ENCODE assay signal across 27 mouse cellular contexts in the genomic region with DNA sequence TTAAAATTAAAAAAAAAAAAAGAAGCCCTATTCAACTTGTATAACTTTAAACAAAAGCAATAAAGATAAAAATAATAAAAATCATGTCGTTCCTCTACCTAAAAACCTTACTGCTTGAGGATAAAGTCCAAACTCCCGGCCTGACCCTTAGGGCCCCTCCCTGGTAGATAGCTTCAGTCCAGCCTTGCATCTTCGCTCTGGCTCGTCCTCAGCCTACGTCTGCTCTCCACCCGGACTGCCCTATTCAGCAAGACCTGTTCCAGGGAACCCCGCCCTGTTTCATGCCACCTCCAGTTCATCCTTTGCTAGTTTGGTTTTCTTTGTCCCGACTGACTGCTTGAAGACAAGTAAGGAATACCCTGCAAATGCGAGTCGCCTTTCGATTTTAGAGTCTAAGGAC. TPM values are rescaled to one million over a fixed set of nuclear protein-coding genes. Genes with fewer than 3 reads are reported as not detected.
DNase-seq lines count a peak whose midpoint lies in the region; ATAC-seq and TF ChIP-seq lines count a peak whose summit lies in the region.
"Had no signal": no experiment of that assay in that cellular context is flagged by ENCODE, and none has a peak within 500 bp of the region (broad histone marks: within the 10 kb centered on the region; RNA-seq: fewer than 3 reads in every experiment).

No protein-coding gene starts in this region.

- peak; percentile 86 for ATAC-seq in intestine, embryonic 15.5 days
- ATAC-seq: CD4-positive, CD25-positive, alpha-beta regulatory T cell, adult 4 months; forebrain, embryonic 15.5 days; hindbrain, embryonic 16.5 days had no signal

- H3K4me1 ChIP-seq in intestine, embryonic 15.5 days (replicated peaks): peaks cover 22% of the 10 kb centered on the region
- peaks cover 36% of the 10 kb centered on the region for H3K4me1 ChIP-seq in small intestine, adult 2 months (ENCODE audit: control insufficient read depth, insufficient read depth, insufficient read length, low read length)
- H3K4me1 ChIP-seq in kidney, adult 2 months (ENCODE audit: control insufficient read depth, insufficient read depth, low read length): peaks cover 21% of the 10 kb centered on the region
- H3K4me1 ChIP-seq in cerebellum, adult 2 months (ENCODE audit: control insufficient read depth, insufficient read depth, low read length): peaks cover 3% of the 10 kb centered on the region; the same call in 1 of the 2 replicates
- H3K4me1 ChIP-seq: hindbrain, embryonic 13.5 days had no signal

- peak; percentile 27 for DNase-seq in R1 (ENCODE audit: low read depth, low spot score)
- DNase-seq in kidney, adult 2 months: no peak
- DNase-seq in cerebellum, adult 2 months: no peak
- DNase-seq in cerebellum, adult 11-12 months: no peak
- DNase-seq: adrenal gland, postnatal 10 days; adrenal gland, postnatal 36 days; cerebellum, adult 8-10 months; cerebellum, postnatal 10 days; cerebellum, postnatal 36 days; embryo, embryonic 11 days; gastrocnemius, postnatal 10 days; gastrocnemius, postnatal 36 days; heart, adult 18-20 months; heart, postnatal 36 days had no signal

- H3K27ac ChIP-seq in intestine, embryonic 15.5 days: peak overlapping the region; percentile 74
- H3K27ac ChIP-seq in small intestine, adult 2 months (ENCODE audit: insufficient read depth, low read depth, low read length): peak overlapping the region; percentile 92
- no peak overlapping the region for H3K27ac ChIP-seq in kidney, adult 2 months (ENCODE audit: insufficient read depth, low read depth, low read length)
- H3K27ac ChIP-seq in cerebellum, adult 2 months (ENCODE audit: insufficient read depth, low read length): no peak overlapping the region
- H3K27ac ChIP-seq: embryonic facial prominence, embryonic 10.5 days; embryonic facial prominence, embryonic 13.5 days; forebrain, embryonic 12.5 days; forebrain, embryonic 15.5 days; hindbrain, embryonic 10.5 days; hindbrain, embryonic 13.5 days had no signal

- H3K36me3 ChIP-seq in intestine, embryonic 15.5 days: no peaks in the 10 kb centered on the region
- H3K36me3 ChIP-seq in small intestine, adult 2 months (ENCODE audit: control insufficient read depth, insufficient read depth, low read length): peaks cover under 1% of the 10 kb centered on the region
- H3K36me3 ChIP-seq in kidney, adult 2 months (ENCODE audit: control insufficient read depth, insufficient read depth, low read length): no peaks in the 10 kb centered on the region
- H3K36me3 ChIP-seq: forebrain, embryonic 12.5 days; forebrain, embryonic 15.5 days; hindbrain, embryonic 13.5 days had no signal

- no peak overlapping the region for H3K9ac ChIP-seq in intestine, embryonic 15.5 days
- H3K9ac ChIP-seq: embryonic facial prominence, embryonic 13.5 days; forebrain, embryonic 12.5 days; forebrain, embryonic 15.5 days; heart, embryonic 12.5 days; heart, embryonic 15.5 days; hindbrain, embryonic 13.5 days had no signal

- no peak for TF ChIP-seq CTCF in small intestine, adult 2 months (IDR thresholded peaks at IDR 0.05; ENCODE audit: extremely low read depth, insufficient read length, insufficient replicate concordance, low read depth, low read length)
- no peak for TF ChIP-seq CTCF in kidney, adult 2 months (conservative IDR thresholded peaks at IDR 0.05; ENCODE audit: insufficient read depth, insufficient read length, low read depth, low read length)
- no peak for TF ChIP-seq CTCF in cerebellum, adult 2 months (IDR thresholded peaks at IDR 0.05; ENCODE audit: borderline replicate concordance, insufficient read depth, low read depth, low read length)

- H3K4me2 ChIP-seq in intestine, embryonic 15.5 days (replicated peaks): peak overlapping the region; percentile 18; the same call in 1 of the 2 replicates
- H3K4me2 ChIP-seq: embryonic facial prominence, embryonic 13.5 days; forebrain, embryonic 12.5 days; forebrain, embryonic 15.5 days; heart, embryonic 12.5 days; heart, embryonic 15.5 days; hindbrain, embryonic 13.5 days had no signal

- TF ChIP-seq POLR2A in small intestine, adult 2 months (IDR thresholded peaks at IDR 0.05; ENCODE audit: low read depth, low read length): no peak
- TF ChIP-seq POLR2A in kidney, adult 2 months (IDR thresholded peaks at IDR 0.05; ENCODE audit: low read depth, low read length): no peak
- no peak for TF ChIP-seq POLR2A in cerebellum, adult 2 months (IDR thresholded peaks at IDR 0.05; ENCODE audit: borderline replicate concordance, insufficient read depth, low read length)

- WGBS in intestine, embryonic 15.5 days: 65% methylated on average over 11 of the region's 11 CpGs
- WGBS in small intestine, adult 2 months: 37% methylated on average over 11 of the region's 11 CpGs
- WGBS in kidney, adult 2 months: 73% methylated on average over 11 of the region's 11 CpGs
- WGBS in cerebellum, adult 2 months: 96% methylated on average over 11 of the region's 11 CpGs

- H3K9me3 ChIP-seq in intestine, embryonic 15.5 days: no peaks in the 10 kb centered on the region
- H3K9me3 ChIP-seq: embryonic facial prominence, embryonic 10.5 days; embryonic facial prominence, embryonic 13.5 days; forebrain, embryonic 12.5 days; forebrain, embryonic 15.5 days; heart, embryonic 12.5 days; heart, embryonic 15.5 days; hindbrain, embryonic 10.5 days; hindbrain, embryonic 13.5 days had no signal

- H3K4me3 ChIP-seq in intestine, embryonic 15.5 days (replicated peaks): no peak overlapping the region
- H3K4me3 ChIP-seq in small intestine, adult 2 months (ENCODE audit: low read depth, low read length): no peak overlapping the region
- no peak overlapping the region for H3K4me3 ChIP-seq in kidney, adult 2 months (ENCODE audit: insufficient read depth, low read depth, low read length)
- no peak overlapping the region for H3K4me3 ChIP-seq in cerebellum, adult 2 months (replicated peaks; ENCODE audit: insufficient read depth, low read depth, low read length)
- H3K4me3 ChIP-seq: embryonic facial prominence, embryonic 10.5 days; embryonic facial prominence, embryonic 13.5 days; erythroblast, embryonic 14.5 days; forebrain, embryonic 12.5 days; forebrain, embryonic 15.5 days; heart, embryonic 12.5 days; heart, embryonic 15.5 days; hindbrain, embryonic 10.5 days; hindbrain, embryonic 13.5 days had no signal

- no peaks in the 10 kb centered on the region for H3K27me3 ChIP-seq in intestine, embryonic 15.5 days (replicated peaks)
- H3K27me3 ChIP-seq in small intestine, adult 2 months (ENCODE audit: control insufficient read depth, insufficient read depth, low read length): no peaks in the 10 kb centered on the region
- H3K27me3 ChIP-seq in kidney, adult 2 months (replicated peaks; ENCODE audit: control insufficient read depth, insufficient read depth, low read length): no peaks in the 10 kb centered on the region
- H3K27me3 ChIP-seq in cerebellum, adult 2 months (ENCODE audit: control insufficient read depth, insufficient read depth, low read length): no peaks in the 10 kb centered on the region
- H3K27me3 ChIP-seq: embryonic facial prominence, embryonic 13.5 days; forebrain, embryonic 12.5 days; forebrain, embryonic 15.5 days; heart, embryonic 12.5 days; heart, embryonic 15.5 days; hindbrain, embryonic 13.5 days had no signal

RNA-seq across cellular contexts. Expression of gene Slc16a1, which starts 24.5 kb away (rescaled TPM):
- 45.7 and 50.0 TPM in 2 replicates for polyA plus RNA-seq in intestine, embryonic 15.5 days (2015; fragmentation: Nextera tagmentation; extraction: Ambion mirVana)
- 8.3 and 17.1 TPM in 2 replicates for polyA plus RNA-seq in small intestine, adult 2 months (2012; rRNA removed)
- polyA plus RNA-seq in kidney, adult 2 months (2012; rRNA removed): 18.3 and 23.1 TPM in 2 replicates
- 29.9 and 31.9 TPM in 2 replicates for polyA plus RNA-seq in cerebellum, adult 2 months (2012; rRNA removed)

Comparison
In these comparisons a context has a peak if more than half of its experiments do, and no peak if none do; other contexts are left out.
1. H3K27ac ChIP-seq: peak in intestine, embryonic 15.5 days (single experiment) and small intestine, adult 2 months (single experiment); none in kidney, adult 2 months (single experiment) and cerebellum, adult 2 months (single experiment).